Mouse (Mus musculus): Measurements from ENCODE around the gene Basp1.

DNA sequence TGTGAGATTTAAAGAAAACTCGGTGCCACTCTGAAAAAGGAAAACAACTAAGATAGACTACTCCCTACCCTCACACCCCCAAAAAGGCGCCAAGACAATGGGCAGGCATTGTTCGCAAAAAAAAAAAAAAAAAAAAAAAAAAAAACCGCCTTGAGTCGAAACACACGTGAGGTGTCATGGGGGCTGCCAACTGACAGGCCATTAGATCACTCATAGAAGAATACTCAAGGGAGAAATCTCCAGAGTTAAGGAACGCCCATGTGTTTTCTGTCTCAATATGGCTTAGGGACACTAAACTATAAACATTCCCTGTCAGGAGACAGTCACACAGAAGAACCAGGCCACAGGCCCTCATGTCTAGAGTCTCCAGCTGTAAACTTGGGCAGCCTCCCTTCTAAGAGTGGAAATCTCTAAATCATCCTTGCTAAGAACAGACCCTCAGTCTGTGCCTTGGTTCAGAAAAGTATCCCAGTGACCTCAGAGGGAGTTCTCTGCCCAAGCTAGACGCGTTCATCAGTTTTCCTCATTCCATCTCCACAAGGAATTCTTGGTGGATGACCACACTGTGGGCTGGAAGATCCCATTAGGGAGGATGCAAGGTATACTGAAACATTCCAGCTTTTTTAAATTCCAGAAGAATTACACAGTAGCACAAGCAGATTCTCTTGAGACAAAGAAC is 17.5 kb downstream of the Basp1 start:
- no peak for TF ChIP-seq TAL1 (IDR thresholded peaks at IDR 0.05; ENCODE audit: low read length)
- TF ChIP-seq GATA1 (IDR thresholded peaks at IDR 0.05; ENCODE audit: low read length): no peak
